Mouse (Mus musculus) liver, adult 2 months (tissue): ENCODE measurements at regions not wholly inside any gene's neighbourhood (a gene's known extent, or its start where the extent isn't known, plus 50 kb on each side); places are given as distances from the start of the nearest gene placed in this dataset.

ENCODE experiments used
- DNase-seq: peaks from one replicate; pipeline ENCODE4 v3.0.0-alpha.2; 2011; ENCODE audit warnings: low read depth, low spot score; ENCODE audit errors: extremely low read depth
- H3K27ac ChIP-seq: fragments of 200-500 bp; replicated peaks from 2 replicates; pipeline ENCODE4 v1.5.1; 2012; ENCODE audit warnings: low read depth, mild to moderate bottlenecking, control low read depth, inconsistent platforms, low read length; ENCODE audit not compliant: insufficient read depth
- H3K27me3 ChIP-seq: fragments of 200-500 bp; 2 replicates; pipeline ENCODE4 v1.6.1; 2012; ENCODE audit warnings: mild to moderate bottlenecking, moderate library complexity, low read length, inconsistent platforms; ENCODE audit not compliant: control insufficient read depth, insufficient read depth
- H3K36me3 ChIP-seq: fragments of 200-500 bp; 2 replicates; pipeline ENCODE4 v1.6.1; 2012; ENCODE audit warnings: low read length, inconsistent platforms; ENCODE audit not compliant: control insufficient read depth, insufficient read depth
- H3K4me1 ChIP-seq: fragments of 200-500 bp; 2 replicates; pipeline ENCODE4 v1.6.1; 2011; ENCODE audit warnings: low read length; ENCODE audit not compliant: control insufficient read depth, insufficient read depth
- H3K4me3 ChIP-seq: fragments of 200-500 bp; 2 replicates; pipeline ENCODE4 v1.5.1; 2011; ENCODE audit warnings: low read depth, mild to moderate bottlenecking, control low read depth, low read length, moderate library complexity; ENCODE audit not compliant: insufficient read depth
- H3K79me2 ChIP-seq: fragments of 200-500 bp; 2 replicates; pipeline ENCODE4 v1.6.1; 2012; ENCODE audit warnings: inconsistent platforms, mild to moderate bottlenecking, low read length, moderate library complexity; ENCODE audit not compliant: control insufficient read depth, insufficient read depth
- H3K9ac ChIP-seq: fragments of 200-500 bp; 2 replicates; pipeline ENCODE4 v1.6.1; 2012; ENCODE audit warnings: low read depth, mild to moderate bottlenecking, control low read depth, inconsistent platforms, low read length
- CTCF ChIP-seq: fragments of 200-500 bp; IDR thresholded peaks from 2 replicates; pipeline ENCODE4 v1.5.1; 2011; ENCODE audit warnings: low read depth, low read length, control low read depth
- POLR2A ChIP-seq: fragments of 200-500 bp; IDR thresholded peaks from 2 replicates; pipeline ENCODE4 v1.6.1; 2011; ENCODE audit warnings: low read length, control low read depth; ENCODE audit not compliant: insufficient read depth; ENCODE audit errors: extremely low read depth
- WGBS: fragments of 180-500 bp; shearing (Covaris S2); methylation state at CpG from one replicate; pipeline ENCODE4 v1.1.7; 2018; 5-methylcytosine and 5-hydroxymethylcytosine counted together

- no peak for DNase-seq
- no peak overlapping the region for H3K4me3 ChIP-seq
- H3K36me3 ChIP-seq: no peaks in the 10 kb centered on the region
- no peaks in the 10 kb centered on the region for H3K4me1 ChIP-seq
- no peak overlapping the region for H3K27ac ChIP-seq
- H3K27me3 ChIP-seq: no peaks in the 10 kb centered on the region
- H3K9ac ChIP-seq: no peak overlapping the region
- no peaks in the 10 kb centered on the region for H3K79me2 ChIP-seq
- TF ChIP-seq POLR2A (no peak), CTCF (no peak)
Observed at GRCm38 (mm10) chr5:39453706-39454105, 301.6 kb downstream of the Hs3st1 start.

- Histone ChIP-seq H3K36me3 (no peaks in the 10 kb centered on the region), H3K4me1 (no peaks in the 10 kb centered on the region), H3K9ac (no peak overlapping the region), H3K79me2 (no peaks in the 10 kb centered on the region), H3K27me3 (no peaks in the 10 kb centered on the region), H3K4me3 (no peak overlapping the region), H3K27ac (no peak overlapping the region)
- TF ChIP-seq CTCF: no peak
- no peak for TF ChIP-seq POLR2A
- no peak for DNase-seq
- 93% methylated on average over 3 of the region's 3 CpGs for WGBS
Observed at GRCm38 (mm10) chr5:39440817-39441216, 314.5 kb downstream of the Hs3st1 start.

GRCm38 (mm10) chr5:39437463-39438201 lies 317.6 kb downstream of the Hs3st1 start:
- Histone ChIP-seq H3K27ac (no peak overlapping the region), H3K9ac (no peak overlapping the region), H3K27me3 (no peaks in the 10 kb centered on the region), H3K36me3 (no peaks in the 10 kb centered on the region), H3K4me3 (no peak overlapping the region), H3K79me2 (no peaks in the 10 kb centered on the region), H3K4me1 (no peaks in the 10 kb centered on the region)
- DNase-seq: peak; percentile 20
- TF ChIP-seq CTCF (no peak), POLR2A (no peak)
- WGBS: 34% methylated on average over 4 of the region's 4 CpGs

GRCm38 (mm10) chr5:39426053-39426452 lies 329.2 kb downstream of the Hs3st1 start:
- Histone ChIP-seq H3K4me3 (no peak overlapping the region), H3K27ac (no peak overlapping the region), H3K36me3 (no peaks in the 10 kb centered on the region), H3K79me2 (no peaks in the 10 kb centered on the region), H3K4me1 (no peaks in the 10 kb centered on the region), H3K9ac (no peak overlapping the region), H3K27me3 (no peaks in the 10 kb centered on the region)
- TF ChIP-seq POLR2A (no peak), CTCF (no peak)
- no peak for DNase-seq
- WGBS: 57% methylated on average over 3 of the region's 3 CpGs

- H3K4me3 ChIP-seq: no peak overlapping the region
- DNase-seq: no peak
- no peak overlapping the region for H3K9ac ChIP-seq
- TF ChIP-seq CTCF: no peak
- no peak for TF ChIP-seq POLR2A
- 89% methylated on average over 9 of the region's 9 CpGs for WGBS
- H3K27ac ChIP-seq: no peak overlapping the region
- H3K4me1 ChIP-seq: no peaks in the 10 kb centered on the region
- no peaks in the 10 kb centered on the region for H3K79me2 ChIP-seq
- H3K27me3 ChIP-seq: no peaks in the 10 kb centered on the region
- no peaks in the 10 kb centered on the region for H3K36me3 ChIP-seq
Observed at GRCm38 (mm10) chr5:39423720-39424119, 331.6 kb downstream of the Hs3st1 start.

GRCm38 (mm10) chr5:39418795-39419194 lies 336.5 kb downstream of the Hs3st1 start:
- WGBS: 78% methylated on average over 1 of the region's 1 CpGs
- H3K27me3 ChIP-seq: no peaks in the 10 kb centered on the region
- H3K4me1 ChIP-seq: no peaks in the 10 kb centered on the region
- DNase-seq: no peak
- no peaks in the 10 kb centered on the region for H3K36me3 ChIP-seq
- no peak overlapping the region for H3K4me3 ChIP-seq
- TF ChIP-seq POLR2A (no peak), CTCF (no peak)
- no peaks in the 10 kb centered on the region for H3K79me2 ChIP-seq
- H3K27ac ChIP-seq: no peak overlapping the region
- H3K9ac ChIP-seq: no peak overlapping the region
